Mouse (Mus musculus): Measurements from ENCODE around the gene Skp1a. TPM values are rescaled to one million over a fixed set of nuclear protein-coding genes. Genes with fewer than 3 reads are reported as not detected.

Skp1a gene
- polyA plus RNA-seq, 1 experiment from 2014 or later, result 843 TPM

GRCm38 (mm10) chr11:52273183-52273941, 41.6 kb downstream of the Skp1a start:
- Histone ChIP-seq H3K27me3 (ENCODE audit: control insufficient read depth, insufficient read depth, low read length) (no peaks in the 10 kb centered on the region), H3K36me3 (ENCODE audit: control insufficient read depth, insufficient read depth, low read length) (0 out of 2 replicates have a peak, but pooled peaks cover 7% of the 10 kb centered on the region), H3K9me3 (ENCODE audit: control insufficient read depth, low read length) (no peaks in the 10 kb centered on the region), H3K9ac (ENCODE audit: low read depth, low read length) (no peak overlapping the region), H3K27ac (ENCODE audit: low read depth, low read length) (no peak overlapping the region), H3K4me3 (ENCODE audit: low read length) (no peak overlapping the region), H3K4me2 (replicated peaks; ENCODE audit: low read depth, low read length) (no peak overlapping the region), H3K4me1 (ENCODE audit: control insufficient read depth, insufficient read depth, low read length) (peaks cover 6% of the 10 kb centered on the region; the same call in 1 of the 2 replicates)
- ATAC-seq (ENCODE audit: low FRiP score, low TSS enrichment), result no peak
- WGBS, result 65% methylated on average over 11 of the region's 11 CpGs

- H3K4me3 ChIP-seq (ENCODE audit: low read length), result no peak overlapping the region
- no peak for ATAC-seq (ENCODE audit: low FRiP score, low TSS enrichment)
- H3K4me1 ChIP-seq (ENCODE audit: control insufficient read depth, insufficient read depth, low read length), result peaks cover 3% of the 10 kb centered on the region; the same call in 1 of the 2 replicates
- 0 out of 2 replicates have a peak, but pooled peaks cover 7% of the 10 kb centered on the region for H3K36me3 ChIP-seq (ENCODE audit: control insufficient read depth, insufficient read depth, low read length)
- no peak overlapping the region; the same call in 1 of the 2 replicates for H3K9ac ChIP-seq (ENCODE audit: low read depth, low read length)
- no peaks in the 10 kb centered on the region for H3K27me3 ChIP-seq (ENCODE audit: control insufficient read depth, insufficient read depth, low read length)
- H3K4me2 ChIP-seq (replicated peaks; ENCODE audit: low read depth, low read length), result no peak overlapping the region
- WGBS, result 85% methylated on average over 4 of the region's 4 CpGs
- no peaks in the 10 kb centered on the region for H3K9me3 ChIP-seq (ENCODE audit: control insufficient read depth, low read length)
- no peak overlapping the region for H3K27ac ChIP-seq (ENCODE audit: low read depth, low read length)
These were observed 42.1 kb downstream of the Skp1a start for GRCm38 (mm10) chr11:52273942-52274330.

- H3K27ac ChIP-seq (ENCODE audit: low read depth, low read length), result no peak overlapping the region
- WGBS, result 80% methylated on average over 20 of the region's 20 CpGs
- no peak overlapping the region; the same call in 1 of the 2 replicates for H3K9ac ChIP-seq (ENCODE audit: low read depth, low read length)
These were observed 42.8 kb downstream of the Skp1a start for GRCm38 (mm10) chr11:52274456-52275112.

GRCm38 (mm10) chr11:52275366-52275765, 43.6 kb downstream of the Skp1a start:
- H3K9ac ChIP-seq (ENCODE audit: low read depth, low read length), result no peak overlapping the region
- no peak for ATAC-seq (ENCODE audit: low FRiP score, low TSS enrichment)
- H3K4me2 ChIP-seq (replicated peaks; ENCODE audit: low read depth, low read length), result no peak overlapping the region
- 0 out of 2 replicates have a peak, but pooled peaks cover 5% of the 10 kb centered on the region for H3K36me3 ChIP-seq (ENCODE audit: control insufficient read depth, insufficient read depth, low read length)
- H3K4me1 ChIP-seq (ENCODE audit: control insufficient read depth, insufficient read depth, low read length), result peaks cover 3% of the 10 kb centered on the region; the same call in 1 of the 2 replicates
- H3K27ac ChIP-seq (ENCODE audit: low read depth, low read length), result no peak overlapping the region
- H3K9me3 ChIP-seq (ENCODE audit: control insufficient read depth, low read length), result no peaks in the 10 kb centered on the region
- no peak overlapping the region for H3K4me3 ChIP-seq (ENCODE audit: low read length)
- no peaks in the 10 kb centered on the region for H3K27me3 ChIP-seq (ENCODE audit: control insufficient read depth, insufficient read depth, low read length)
- 79% methylated on average over 8 of the region's 8 CpGs for WGBS

More at GRCm38 (mm10) chr11:52274456-52275112, 42.8 kb downstream of the Skp1a start:
- Histone ChIP-seq H3K4me2 (replicated peaks; ENCODE audit: low read depth, low read length) (no peak overlapping the region), H3K4me1 (ENCODE audit: control insufficient read depth, insufficient read depth, low read length) (peaks cover 3% of the 10 kb centered on the region; the same call in 1 of the 2 replicates), H3K36me3 (ENCODE audit: control insufficient read depth, insufficient read depth, low read length) (0 out of 2 replicates have a peak, but pooled peaks cover 7% of the 10 kb centered on the region), H3K27me3 (ENCODE audit: control insufficient read depth, insufficient read depth, low read length) (no peaks in the 10 kb centered on the region), H3K9me3 (ENCODE audit: control insufficient read depth, low read length) (no peaks in the 10 kb centered on the region), H3K4me3 (ENCODE audit: low read length) (no peak overlapping the region)
- no peak for ATAC-seq (ENCODE audit: low FRiP score, low TSS enrichment)

GRCm38 (mm10) chr11:52275774-52276555, 44.2 kb downstream of the Skp1a start:
- H3K9me3 ChIP-seq (ENCODE audit: control insufficient read depth, low read length), result no peaks in the 10 kb centered on the region
- no peak overlapping the region for H3K27ac ChIP-seq (ENCODE audit: low read depth, low read length)
- peaks cover 3% of the 10 kb centered on the region; the same call in 1 of the 2 replicates for H3K4me1 ChIP-seq (ENCODE audit: control insufficient read depth, insufficient read depth, low read length)
- no peaks in the 10 kb centered on the region for H3K27me3 ChIP-seq (ENCODE audit: control insufficient read depth, insufficient read depth, low read length)
- no peak for ATAC-seq (ENCODE audit: low FRiP score, low TSS enrichment)
- H3K4me2 ChIP-seq (replicated peaks; ENCODE audit: low read depth, low read length), result no peak overlapping the region
- H3K36me3 ChIP-seq (ENCODE audit: control insufficient read depth, insufficient read depth, low read length), result 0 out of 2 replicates have a peak, but pooled peaks cover 5% of the 10 kb centered on the region
- no peak overlapping the region for H3K4me3 ChIP-seq (ENCODE audit: low read length)
- WGBS, result 87% methylated on average over 9 of the region's 9 CpGs
- H3K9ac ChIP-seq (ENCODE audit: low read depth, low read length), result no peak overlapping the region

GRCm38 (mm10) chr11:52276961-52277391, 45.2 kb downstream of the Skp1a start:
- 0 out of 2 replicates have a peak, but pooled peaks cover 5% of the 10 kb centered on the region for H3K36me3 ChIP-seq (ENCODE audit: control insufficient read depth, insufficient read depth, low read length)
- 91% methylated on average over 8 of the region's 8 CpGs for WGBS
- H3K9me3 ChIP-seq (ENCODE audit: control insufficient read depth, low read length), result no peaks in the 10 kb centered on the region
- no peak for ATAC-seq (ENCODE audit: low FRiP score, low TSS enrichment)
- H3K27ac ChIP-seq (ENCODE audit: low read depth, low read length), result no peak overlapping the region
- no peak overlapping the region for H3K4me2 ChIP-seq (replicated peaks; ENCODE audit: low read depth, low read length)
- H3K9ac ChIP-seq (ENCODE audit: low read depth, low read length), result no peak overlapping the region
- no peak overlapping the region for H3K4me3 ChIP-seq (ENCODE audit: low read length)
- peaks cover 3% of the 10 kb centered on the region; the same call in 1 of the 2 replicates for H3K4me1 ChIP-seq (ENCODE audit: control insufficient read depth, insufficient read depth, low read length)
- H3K27me3 ChIP-seq (ENCODE audit: control insufficient read depth, insufficient read depth, low read length), result no peaks in the 10 kb centered on the region

GRCm38 (mm10) chr11:52277433-52278150, 45.8 kb downstream of the Skp1a start:
- WGBS, result 93% methylated on average over 6 of the region's 6 CpGs
- no peak for ATAC-seq (ENCODE audit: low FRiP score, low TSS enrichment)

GRCm38 (mm10) chr11:52278164-52278563, 46.4 kb downstream of the Skp1a start:
- H3K4me1 ChIP-seq (ENCODE audit: control insufficient read depth, insufficient read depth, low read length), result peaks cover 7% of the 10 kb centered on the region; the same call in 1 of the 2 replicates
- H3K27me3 ChIP-seq (ENCODE audit: control insufficient read depth, insufficient read depth, low read length), result no peaks in the 10 kb centered on the region
- no peak overlapping the region for H3K27ac ChIP-seq (ENCODE audit: low read depth, low read length)
- 0 out of 2 replicates have a peak, but pooled peaks cover 5% of the 10 kb centered on the region for H3K36me3 ChIP-seq (ENCODE audit: control insufficient read depth, insufficient read depth, low read length)
- no peak overlapping the region for H3K9ac ChIP-seq (ENCODE audit: low read depth, low read length)
- H3K9me3 ChIP-seq (ENCODE audit: control insufficient read depth, low read length), result no peaks in the 10 kb centered on the region
- 91% methylated on average over 3 of the region's 3 CpGs for WGBS
- H3K4me2 ChIP-seq (replicated peaks; ENCODE audit: low read depth, low read length), result no peak overlapping the region
- H3K4me3 ChIP-seq (ENCODE audit: low read length), result no peak overlapping the region
- ATAC-seq (ENCODE audit: low FRiP score, low TSS enrichment), result no peak

More at GRCm38 (mm10) chr11:52277433-52278150, 45.8 kb downstream of the Skp1a start:
- no peaks in the 10 kb centered on the region for H3K27me3 ChIP-seq (ENCODE audit: control insufficient read depth, insufficient read depth, low read length)
- H3K4me2 ChIP-seq (replicated peaks; ENCODE audit: low read depth, low read length), result no peak overlapping the region
- H3K4me1 ChIP-seq (ENCODE audit: control insufficient read depth, insufficient read depth, low read length), result peaks cover 7% of the 10 kb centered on the region; the same call in 1 of the 2 replicates
- H3K9me3 ChIP-seq (ENCODE audit: control insufficient read depth, low read length), result no peaks in the 10 kb centered on the region
- 0 out of 2 replicates have a peak, but pooled peaks cover 5% of the 10 kb centered on the region for H3K36me3 ChIP-seq (ENCODE audit: control insufficient read depth, insufficient read depth, low read length)
- no peak overlapping the region for H3K27ac ChIP-seq (ENCODE audit: low read depth, low read length)
- H3K9ac ChIP-seq (ENCODE audit: low read depth, low read length), result no peak overlapping the region
- no peak overlapping the region for H3K4me3 ChIP-seq (ENCODE audit: low read length)
